Mouse (Mus musculus) CH12F3 (cell line): Measurements from ENCODE around the gene Chrna4.

ENCODE experiments used
- in situ Hi-C: fragments of 300-500 bp; cut with MboI; formaldehyde crosslinking; loops from 2 replicates; pipeline ENCODE4 v1.14.3; 2020; ENCODE audit warnings: low sequenced_read_pairs

Chrna4 gene

GRCm38 (mm10) chr2:181043437-181043836, at the start of gene Chrna4:
Gene Chrna4 (minus strand): TSS chr2:181043546.
- in situ Hi-C loops, result no loop called here

- in situ Hi-C loops, result no loop called here
Observed at GRCm38 (mm10) chr2:181090123-181090522, 46.8 kb upstream of the Chrna4 start.

DNA sequence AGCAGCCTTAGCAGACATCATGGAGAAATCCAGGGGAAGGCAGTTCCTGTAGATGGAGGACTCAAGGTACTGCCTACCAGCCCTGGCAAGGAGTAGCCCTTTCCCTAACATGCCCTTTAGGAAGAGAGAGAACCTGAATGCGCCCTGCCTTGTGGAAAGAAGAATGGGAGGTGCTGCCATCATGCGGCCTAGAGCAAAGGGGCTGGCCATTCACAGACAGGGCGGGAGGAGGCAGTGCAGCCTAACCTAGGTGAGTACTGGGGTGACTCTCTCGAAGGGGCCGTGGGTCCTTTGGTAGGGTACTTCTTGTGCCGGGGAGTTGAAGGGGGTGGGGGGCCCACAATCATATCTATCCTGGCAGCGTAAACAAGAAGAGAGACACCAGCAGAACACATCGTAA, 41.7 kb upstream of the Chrna4 start:
- in situ Hi-C loops, result no loop called here

DNA sequence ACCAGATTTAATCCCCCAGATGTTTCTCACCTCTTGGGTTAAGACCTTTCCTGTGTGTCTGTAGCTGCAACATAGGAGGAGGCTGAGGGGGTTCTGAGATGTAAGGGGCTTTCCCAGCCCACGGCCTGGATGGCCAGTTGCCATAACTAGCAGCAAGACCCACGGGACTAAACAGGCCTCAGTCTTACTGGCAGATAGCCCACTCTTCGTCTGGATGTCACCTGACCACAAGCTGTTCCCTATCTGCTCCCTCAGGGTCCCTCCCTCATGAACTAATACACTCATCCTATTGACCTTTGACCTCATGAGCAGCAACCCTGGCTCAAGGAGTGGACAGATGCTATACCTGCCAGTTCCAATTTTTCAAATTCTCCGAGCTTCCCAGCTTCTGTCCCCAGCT, 40.6 kb upstream of the Chrna4 start:
- in situ Hi-C loops, result no loop called here

- in situ Hi-C loops, result no loop called here
Observed at GRCm38 (mm10) chr2:181080886-181081285, 37.5 kb upstream of the Chrna4 start.

- in situ Hi-C loops, result no loop called here
Observed at GRCm38 (mm10) chr2:181079518-181079917, 36.2 kb upstream of the Chrna4 start.

DNA sequence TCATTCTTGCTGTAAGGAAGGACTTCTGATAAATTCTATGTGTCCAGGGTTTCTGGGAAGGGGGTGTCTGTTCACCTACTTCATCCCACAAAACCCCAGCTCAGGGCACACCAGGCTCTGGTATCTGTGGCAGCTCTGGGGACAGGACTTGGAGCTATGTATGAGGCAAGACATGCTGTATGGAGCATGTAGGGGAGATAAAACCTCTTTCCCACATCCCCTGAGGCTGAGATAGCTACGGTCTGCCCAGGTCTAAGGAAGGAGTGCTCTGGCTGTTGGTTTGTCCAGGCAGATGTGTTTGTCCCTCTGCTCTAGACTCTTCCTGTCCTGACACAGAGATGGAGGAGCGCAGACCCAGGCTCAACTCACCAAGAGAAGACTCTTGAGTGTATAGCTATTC, 35.6 kb upstream of the Chrna4 start:
- in situ Hi-C loops, result no loop called here

- in situ Hi-C loops, result no loop called here
Observed at GRCm38 (mm10) chr2:181075501-181075900, 32.2 kb upstream of the Chrna4 start.

DNA sequence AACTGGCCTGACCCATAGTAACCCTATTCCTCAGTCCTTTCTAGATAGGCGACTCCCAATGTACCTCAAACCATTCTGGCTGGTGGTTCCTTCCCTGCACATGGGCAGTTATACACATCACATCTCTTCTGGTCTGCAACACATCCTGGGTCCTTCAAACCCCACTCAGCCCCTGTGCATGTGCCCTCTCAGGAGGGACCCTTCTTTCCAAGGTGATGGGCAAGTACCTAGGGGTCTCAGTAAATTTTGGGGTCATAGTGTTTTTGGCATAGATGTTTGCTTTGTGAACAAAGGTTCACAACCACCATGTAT, 29.0 kb upstream of the Chrna4 start:
- in situ Hi-C loops, result no loop called here

DNA sequence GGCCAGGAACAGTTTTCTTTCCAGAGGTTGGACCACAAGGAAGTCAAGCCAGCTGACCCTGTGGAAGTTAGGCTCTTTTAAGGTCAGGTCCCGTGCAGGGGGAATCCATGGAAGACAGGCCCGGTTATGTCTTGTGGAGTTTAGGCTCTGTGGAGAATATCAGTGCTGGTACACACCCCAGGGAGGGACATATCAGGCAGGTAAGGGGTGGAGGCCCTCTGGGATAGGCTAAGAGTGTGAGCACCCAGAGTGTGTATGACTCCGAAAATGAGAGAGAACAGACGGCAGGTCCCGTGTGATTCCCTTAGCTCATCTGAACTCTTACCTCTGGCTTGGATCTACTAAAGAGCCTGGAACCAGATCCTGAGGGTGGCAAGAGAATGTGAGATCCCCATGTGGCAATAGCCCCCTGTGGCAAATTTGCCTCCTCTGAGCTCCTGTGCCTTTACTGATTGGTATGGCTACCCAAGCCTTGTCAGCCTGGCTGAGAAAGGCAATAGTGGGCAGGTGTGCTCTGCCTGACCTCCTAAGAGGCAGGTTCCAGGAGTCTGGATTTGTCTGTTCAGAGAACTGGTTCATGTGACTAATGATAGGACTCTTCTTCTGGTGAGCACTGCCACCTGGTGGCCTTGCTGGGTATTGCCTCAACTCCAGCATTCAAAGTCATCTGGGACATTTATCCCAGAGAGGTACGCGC, 28.5 kb upstream of the Chrna4 start:
- in situ Hi-C loops, result no loop called here

DNA sequence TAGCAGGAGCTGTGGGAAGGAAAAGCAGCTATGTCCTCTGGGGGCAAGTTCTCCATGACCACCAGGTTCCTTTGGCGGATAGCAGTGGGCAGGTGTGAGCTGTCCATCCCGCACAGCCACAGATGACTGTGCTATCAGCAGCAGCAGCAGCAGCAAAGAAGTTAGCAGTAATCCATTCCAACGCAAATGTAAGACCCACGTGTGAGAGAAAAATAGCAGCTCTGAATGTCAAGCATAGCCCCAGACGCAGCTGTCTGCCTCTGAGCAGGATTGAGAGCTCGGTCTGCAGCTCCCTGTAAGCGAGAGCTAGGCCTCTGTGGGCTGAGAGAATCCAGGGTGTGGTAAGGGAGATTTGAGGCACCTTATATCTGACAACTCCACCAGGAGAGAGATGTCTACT, 26.8 kb upstream of the Chrna4 start:
- in situ Hi-C loops, result no loop called here

DNA sequence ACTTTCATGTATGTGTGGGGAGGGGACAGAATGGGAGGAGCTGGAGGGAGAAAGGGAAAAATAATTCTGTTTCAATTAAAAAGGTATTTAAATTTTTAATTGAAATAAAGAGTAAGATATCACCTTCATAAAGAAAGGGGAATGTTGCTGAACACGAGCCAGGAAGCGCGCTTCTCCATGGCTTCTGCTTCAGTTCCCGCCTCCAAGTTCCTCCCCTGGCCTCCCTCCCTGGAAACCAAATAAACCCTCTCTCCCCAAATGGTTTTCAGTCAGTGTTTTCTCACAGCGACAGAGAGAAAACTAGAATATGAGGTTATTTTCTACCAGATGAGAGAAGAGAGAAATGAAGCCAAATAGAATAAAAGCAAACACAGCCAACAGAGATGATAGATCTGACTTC, 25.2 kb upstream of the Chrna4 start:
- in situ Hi-C loops, result no loop called here

DNA sequence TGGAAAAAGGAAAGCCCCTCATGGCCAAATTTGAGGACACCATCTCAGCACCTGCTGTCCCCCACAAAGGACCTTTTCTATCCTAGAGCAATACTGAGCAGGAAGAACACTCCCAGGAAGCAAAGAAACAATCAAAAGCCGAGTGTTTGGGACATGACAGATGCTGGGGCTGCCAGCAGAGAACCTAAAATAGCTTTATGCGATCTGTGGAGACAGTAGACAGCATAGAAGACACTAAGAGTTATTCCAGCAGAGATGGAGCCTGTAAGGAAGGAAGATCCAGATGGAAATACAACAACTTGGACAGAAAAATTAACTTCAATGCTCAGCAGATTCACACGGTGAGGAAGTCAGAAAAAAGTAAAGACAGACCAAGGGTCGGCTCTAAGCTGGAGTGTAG, 22.5 kb upstream of the Chrna4 start:
- in situ Hi-C loops, result no loop called here

- in situ Hi-C loops, result no loop called here
Observed at GRCm38 (mm10) chr2:181060127-181060526, 16.8 kb upstream of the Chrna4 start.

DNA sequence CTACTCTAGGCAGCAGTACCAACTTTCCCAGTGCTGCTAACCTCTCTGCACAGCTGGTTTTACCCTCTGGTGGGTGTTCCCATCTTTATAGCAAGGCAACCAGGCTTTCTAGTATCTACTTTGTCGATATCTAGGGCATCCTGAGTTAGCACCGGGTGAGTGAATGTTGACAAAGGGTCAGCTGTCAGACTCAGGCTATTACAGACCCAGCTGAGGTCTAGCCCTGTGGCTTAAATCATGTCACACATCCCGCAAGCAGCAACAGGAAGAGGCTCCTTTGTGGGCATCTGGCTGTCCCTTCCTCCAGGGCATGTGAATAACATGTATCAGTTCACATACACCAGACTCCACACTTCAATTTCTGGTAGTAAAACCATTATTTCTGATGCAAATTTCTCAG, 14.8 kb upstream of the Chrna4 start:
- in situ Hi-C loops, result no loop called here

GRCm38 (mm10) chr2:181057341-181057740, 14.0 kb upstream of the Chrna4 start:
- in situ Hi-C loops, result no loop called here

DNA sequence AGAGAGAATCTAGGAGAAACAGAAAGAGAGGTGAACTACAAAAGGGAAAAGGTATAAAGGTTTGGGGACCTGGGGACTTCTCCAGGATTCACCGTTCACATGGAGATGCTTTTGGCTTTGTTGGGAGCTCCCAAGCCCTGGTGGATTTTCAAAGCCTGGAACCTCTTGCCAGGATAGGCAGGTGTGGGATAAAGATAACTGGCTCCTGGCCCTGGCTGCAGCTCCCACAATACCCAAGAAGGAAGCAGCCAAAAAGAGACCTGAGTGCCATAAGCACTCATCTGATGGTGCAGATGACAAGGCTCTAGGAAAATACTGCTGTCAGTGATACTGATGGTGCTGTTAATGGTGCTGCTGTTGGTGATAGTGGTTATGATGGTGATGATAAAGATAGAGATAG, 8.8 kb upstream of the Chrna4 start:
- in situ Hi-C loops, result no loop called here

- in situ Hi-C loops, result no loop called here
Observed at GRCm38 (mm10) chr2:181048986-181049385, 5.6 kb upstream of the Chrna4 start.

- in situ Hi-C loops, result no loop called here
Observed at GRCm38 (mm10) chr2:181048252-181048945, 5.1 kb upstream of the Chrna4 start.

GRCm38 (mm10) chr2:181044001-181044400, 655 bp upstream of the Chrna4 start:
- in situ Hi-C loops, result no loop called here

GRCm38 (mm10) chr2:181042376-181042775, 970 bp downstream of the Chrna4 start:
- in situ Hi-C loops, result no loop called here

DNA sequence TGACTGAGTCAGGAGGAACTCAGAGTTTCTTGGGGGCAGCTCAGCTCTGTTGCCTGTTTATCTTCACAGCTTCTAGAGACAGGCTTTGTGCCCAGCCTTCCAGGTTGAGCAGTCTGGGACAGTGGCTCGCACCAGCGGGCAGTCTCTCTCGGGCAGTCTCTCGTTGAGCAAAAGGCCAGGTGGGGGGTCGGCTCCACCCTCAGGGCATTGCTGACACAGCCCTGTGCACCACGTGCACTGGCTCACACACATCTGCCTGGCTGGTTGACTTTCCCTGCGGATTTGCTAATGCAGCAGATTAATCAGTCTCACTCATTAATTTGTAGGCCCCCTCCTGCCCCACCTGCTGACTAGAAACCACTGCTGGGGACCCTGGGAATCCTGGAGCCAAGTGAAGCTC, 1.4 kb downstream of the Chrna4 start:
- in situ Hi-C loops, result no loop called here

DNA sequence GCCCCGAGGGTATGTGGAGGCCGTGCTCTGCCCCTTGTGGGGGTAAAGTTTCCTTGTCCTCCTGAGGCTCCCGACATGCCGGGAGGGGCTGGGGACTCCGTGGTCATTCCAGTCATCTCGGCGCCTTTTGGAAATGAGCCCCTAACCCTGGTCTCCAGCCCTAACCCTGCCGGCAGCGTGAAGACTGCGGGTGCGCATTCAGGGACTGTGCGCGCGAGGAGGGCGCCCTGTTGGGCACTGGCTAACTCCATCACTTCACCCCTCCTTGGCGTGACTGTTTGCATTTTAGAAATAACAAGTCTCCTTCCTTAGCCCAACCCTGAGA, 4.0 kb downstream of the Chrna4 start:
- in situ Hi-C loops, result no loop called here
